Mouse (Mus musculus) forebrain, embryonic 10.5 days (tissue): ENCODE data around the gene Mettl22. TPM values are rescaled to one million over a fixed set of nuclear protein-coding genes. Genes with fewer than 3 reads are reported as not detected.

Source experiments
- DNase-seq: peaks from one replicate; pipeline ENCODE4 v3.0.0-alpha.2; 2017; ENCODE audit warnings: low spot score; ENCODE audit errors: extremely low spot score
- H3K27ac ChIP-seq: fragments of 300-500 bp; sonication (generic); 2 replicates; pipeline ENCODE4 v1.5.1; 2016; ENCODE audit warnings: mild to moderate bottlenecking
- H3K27me3 ChIP-seq: fragments of 300-500 bp; sonication (generic); 2 replicates; pipeline ENCODE4 v1.6.1; 2016; ENCODE audit warnings: mild to moderate bottlenecking; ENCODE audit not compliant: poor library complexity, severe bottlenecking
- H3K36me3 ChIP-seq: fragments of 300-500 bp; sonication (generic); replicated peaks from 2 replicates; pipeline ENCODE4 v1.6.1; 2016; ENCODE audit warnings: mild to moderate bottlenecking, moderate library complexity
- H3K4me1 ChIP-seq: fragments of 300-500 bp; sonication (generic); 2 replicates; pipeline ENCODE4 v1.6.1; 2016
- H3K4me3 ChIP-seq: fragments of 300-500 bp; sonication (generic); 2 replicates; pipeline ENCODE4 v1.5.1; 2016; ENCODE audit warnings: mild to moderate bottlenecking, moderate library complexity
- H3K9me3 ChIP-seq: fragments of 300-500 bp; sonication (generic); 2 replicates; pipeline ENCODE4 v1.6.1; 2016; ENCODE audit warnings: mild to moderate bottlenecking, moderate library complexity
- WGBS: fragments of 180-500 bp; shearing (Covaris S2); methylation state at CpG from one replicate; pipeline ENCODE4 v1.1.7; 2016; 5-methylcytosine and 5-hydroxymethylcytosine counted together
- polyA plus RNA-seq: library from polyadenylated mRNA; unstranded; fragments of >200 nt; fragmentation: Nextera tagmentation; extraction: Ambion mirVana; gene quantifications from 2 replicates; pipeline ENCODE4 v1.2.1, GENCODE M21; 2016

The Mettl22 gene
- polyA plus RNA-seq, 1 experiment from 2014 or later = 25.7 TPM

DNA sequence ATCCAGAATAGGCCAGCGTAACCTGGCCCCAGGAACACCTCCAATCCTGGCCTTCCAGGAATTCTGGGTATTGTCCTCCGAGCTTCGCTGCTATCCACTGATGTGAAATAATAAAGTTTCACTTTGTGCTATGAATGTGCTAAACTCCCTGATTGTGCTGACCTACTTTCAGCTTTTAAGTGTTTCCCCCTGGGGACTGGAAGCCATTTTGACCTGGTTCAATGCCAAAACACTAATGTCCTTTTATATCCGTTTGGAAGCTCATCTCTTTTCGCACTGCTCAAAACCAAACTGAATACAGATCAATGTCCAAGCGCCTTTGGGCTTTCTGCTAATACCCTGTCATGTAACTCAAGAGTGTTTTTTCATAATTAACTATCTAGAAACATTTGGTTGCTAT lies 64.8 kb downstream of the Mettl22 start:
- no peak overlapping the region for H3K27ac ChIP-seq
- H3K27me3 ChIP-seq = peaks cover 3% of the 10 kb centered on the region; the same call in 1 of the 2 replicates
- 0 out of 2 replicates have a peak, but pooled peaks cover 3% of the 10 kb centered on the region for H3K9me3 ChIP-seq
- 92% methylated on average over 6 of the region's 6 CpGs for WGBS
- H3K4me1 ChIP-seq = peaks cover 24% of the 10 kb centered on the region
- no peaks in the 10 kb centered on the region for H3K36me3 ChIP-seq
- no peak overlapping the region for H3K4me3 ChIP-seq
- no peak for DNase-seq

DNA sequence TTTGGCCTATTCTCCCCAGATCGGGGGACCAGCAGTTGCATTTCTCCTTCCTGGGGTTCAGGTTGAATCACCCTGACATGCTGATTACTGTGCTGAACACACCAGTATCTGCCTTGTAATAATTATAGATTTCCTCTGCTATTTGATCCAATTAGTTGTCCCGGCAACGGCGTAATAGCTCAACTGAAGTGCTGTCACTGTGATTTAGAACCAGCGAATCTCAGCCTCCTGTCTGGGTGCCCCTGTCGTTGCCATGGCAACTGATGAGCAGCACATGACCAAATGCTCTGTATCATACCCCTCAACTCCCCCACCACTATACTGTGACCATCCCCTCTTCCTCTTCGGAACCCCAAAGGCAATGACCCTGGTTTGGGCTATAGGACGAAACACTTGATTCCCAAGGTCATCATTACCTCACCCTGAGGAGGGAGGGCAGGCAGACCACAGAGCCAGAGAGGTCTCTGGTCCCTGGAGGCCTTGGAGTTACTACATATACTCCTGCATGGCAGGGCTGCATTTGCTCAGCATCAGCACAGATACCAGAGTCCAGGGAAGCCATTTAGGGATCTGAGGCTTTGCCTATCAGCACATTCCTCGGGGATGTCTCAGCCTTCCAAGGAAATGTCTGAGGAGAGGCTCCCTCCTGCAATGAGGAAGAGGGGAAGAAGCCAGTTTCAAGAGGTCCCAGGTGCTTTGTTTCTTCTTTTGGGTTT lies 68.7 kb downstream of the Mettl22 start:
- H3K27me3 ChIP-seq = no peaks in the 10 kb centered on the region
- no peaks in the 10 kb centered on the region for H3K9me3 ChIP-seq
- DNase-seq = peak; percentile 39
- H3K36me3 ChIP-seq = no peaks in the 10 kb centered on the region
- no peak overlapping the region for H3K4me3 ChIP-seq
- 66% methylated on average over 9 of the region's 9 CpGs for WGBS
- peak overlapping the region; percentile 51; the same call in 1 of the 2 replicates for H3K27ac ChIP-seq
- H3K4me1 ChIP-seq = peaks cover 19% of the 10 kb centered on the region

Other genes with a start within 250 kb of the Mettl22 start
- gene Tmem114, start 45.7 kb upstream of the Mettl22 start, polyA plus RNA-seq = 0.14 TPM in 1 of 2 replicates, not detected in the other
- 16.2 and 16.8 TPM in 2 replicates for gene Abat, start 42.6 kb downstream of the Mettl22 start, polyA plus RNA-seq
- 49.8 and 54.4 TPM in 2 replicates for gene Pmm2, start 166.9 kb downstream of the Mettl22 start, polyA plus RNA-seq
- 27.1 and 27.5 TPM in 2 replicates for gene Tmem186, start 166.9 kb downstream of the Mettl22 start, polyA plus RNA-seq
- 137 and 143 TPM in 2 replicates for gene Carhsp1, start 201.4 kb downstream of the Mettl22 start, polyA plus RNA-seq
- gene Gm5767, start 210.0 kb downstream of the Mettl22 start, polyA plus RNA-seq = 0.26 TPM in 1 of 2 replicates, not detected in the other